Mouse (Mus musculus): Measurements from ENCODE around the gene Gps2.

GRCm38 (mm10) chr11:69877878-69878277 is 35.8 kb upstream of the Gps2 start, which contains the start of gene Tmem95:
- TF ChIP-seq CTCF (IDR thresholded peaks at IDR 0.05; ENCODE audit: borderline replicate concordance, control insufficient read depth, extremely low read depth, insufficient read depth, low read length, poor library complexity) (no peak), POLR2A (IDR thresholded peaks at IDR 0.05; ENCODE audit: control insufficient read depth, extremely low read depth, insufficient read depth, low read length, poor library complexity) (no peak)

Data from thymus, adult 2 months (tissue).